ENCODE assay signal across 10 mouse cellular contexts in the genomic region with DNA sequence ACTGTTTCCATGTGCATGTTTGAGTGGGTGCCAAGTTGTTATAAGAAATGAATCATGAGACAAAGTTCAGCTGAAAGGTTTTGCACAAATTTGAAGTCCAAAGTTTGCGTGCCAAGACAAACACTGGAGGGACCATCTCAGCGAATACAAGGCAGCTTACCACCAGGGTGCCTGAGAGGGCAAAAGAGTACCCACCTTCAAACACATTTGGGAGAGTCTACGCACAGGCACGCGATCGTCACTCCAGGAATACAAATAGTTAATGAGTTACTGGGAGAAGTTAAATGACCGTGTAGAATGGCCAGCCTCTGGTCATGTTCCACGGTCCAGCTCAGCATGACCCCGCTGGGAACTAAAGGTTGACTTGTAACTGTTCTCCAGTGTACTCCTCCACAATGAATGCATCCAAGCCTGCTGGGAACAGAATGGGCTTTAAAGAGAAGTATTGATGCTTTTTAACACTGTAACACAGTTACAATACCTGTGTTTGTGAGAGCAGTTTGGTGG. TPM values are rescaled to one million over a fixed set of nuclear protein-coding genes. Genes with fewer than 3 reads are reported as not detected.
DNase-seq lines count a peak whose midpoint lies in the region; ATAC-seq and TF ChIP-seq lines count a peak whose summit lies in the region.
"Had no signal": no experiment of that assay in that cellular context is flagged by ENCODE, and none has a peak within 500 bp of the region (broad histone marks: within the 10 kb centered on the region; RNA-seq: fewer than 3 reads in every experiment).

No protein-coding gene starts in this region.

- no peak overlapping the region for H3K4me2 ChIP-seq in hindbrain, embryonic 16.5 days (ENCODE audit: low read length)
- H3K4me2 ChIP-seq: heart, embryonic 12.5 days had no signal

- H3K36me3 ChIP-seq in testis, adult 2 months (ENCODE audit: control insufficient read depth, insufficient read depth, low read length) = no peaks in the 10 kb centered on the region
- H3K36me3 ChIP-seq in hindbrain, embryonic 16.5 days (ENCODE audit: control insufficient read depth, insufficient read depth, low read length) = no peaks in the 10 kb centered on the region
- H3K36me3 ChIP-seq in liver, adult 2 months (ENCODE audit: control insufficient read depth, insufficient read depth, low read length) = no peaks in the 10 kb centered on the region
- H3K36me3 ChIP-seq: heart, embryonic 12.5 days had no signal

- H3K9me3 ChIP-seq in hindbrain, embryonic 16.5 days (ENCODE audit: control insufficient read depth, low read length) = no peaks in the 10 kb centered on the region

- 12% methylated on average over 9 of the region's 9 CpGs for WGBS in hindbrain, embryonic 16.5 days
- whole genome bisulfite sequencing in liver, adult 2 months = 21% methylated on average over 9 of the region's 9 CpGs

- H3K27me3 ChIP-seq in testis, adult 2 months (ENCODE audit: control insufficient read depth, insufficient read depth, low read length) = no peaks in the 10 kb centered on the region
- H3K27me3 ChIP-seq in hindbrain, embryonic 16.5 days (replicated peaks; ENCODE audit: control insufficient read depth, insufficient read depth, low read length) = no peaks in the 10 kb centered on the region
- no peaks in the 10 kb centered on the region for H3K27me3 ChIP-seq in liver, adult 2 months (ENCODE audit: control insufficient read depth, insufficient read depth, low read length)
- H3K27me3 ChIP-seq: heart, embryonic 12.5 days had no signal

- no peak for DNase-seq in testis, postnatal 10 days (ENCODE audit: low spot score)
- DNase-seq in liver, adult 2 months (ENCODE audit: extremely low read depth, low read depth, low spot score) = peak; percentile 94
- DNase-seq in cerebellum, adult 9-10 months = no peak
- DNase-seq in layer of hippocampus, adult 11-12 months (ENCODE audit: low spot score) = no peak
- no peak for DNase-seq in natural killer cell, adult 2 months (ENCODE audit: low spot score in 2 of 2)
- no peak for DNase-seq in urinary bladder, postnatal 10 days (ENCODE audit: low spot score)
- DNase-seq: lung, postnatal 14 days had no signal

- H3K79me2 ChIP-seq in liver, adult 2 months (ENCODE audit: control insufficient read depth, insufficient read depth, low read length) = no peaks in the 10 kb centered on the region

- TF ChIP-seq CTCF in testis, adult 2 months (IDR thresholded peaks at IDR 0.05; ENCODE audit: control insufficient read depth, insufficient read depth, insufficient replicate concordance, low read depth, low read length) = no peak
- TF ChIP-seq CTCF in liver, adult 2 months (IDR thresholded peaks at IDR 0.05; ENCODE audit: low read depth, low read length) = no peak

- H3K4me3 ChIP-seq in testis, adult 2 months (ENCODE audit: control insufficient read depth, low read depth, low read length) = no peak overlapping the region
- no peak overlapping the region for H3K4me3 ChIP-seq in hindbrain, embryonic 16.5 days (ENCODE audit: low read length)
- H3K4me3 ChIP-seq in liver, adult 2 months (ENCODE audit: insufficient read depth, low read depth, low read length) = no peak overlapping the region
- H3K4me3 ChIP-seq: heart, embryonic 12.5 days had no signal

- TF ChIP-seq POLR2A in testis, adult 2 months (IDR thresholded peaks at IDR 0.05; ENCODE audit: control insufficient read depth, low read depth, low read length) = no peak
- no peak for TF ChIP-seq POLR2A in liver, adult 2 months (IDR thresholded peaks at IDR 0.05; ENCODE audit: extremely low read depth, insufficient read depth, low read length)

- H3K27ac ChIP-seq in testis, adult 2 months (ENCODE audit: control insufficient read depth, insufficient read depth, low read depth, low read length) = peak overlapping the region; percentile 75
- H3K27ac ChIP-seq in hindbrain, embryonic 16.5 days (ENCODE audit: low read depth, low read length) = no peak overlapping the region
- H3K27ac ChIP-seq in liver, adult 2 months (replicated peaks; ENCODE audit: insufficient read depth, low read depth, low read length) = peak overlapping the region; percentile 40

- H3K9ac ChIP-seq in hindbrain, embryonic 16.5 days (ENCODE audit: low read depth, low read length) = no peak overlapping the region
- no peak overlapping the region for H3K9ac ChIP-seq in liver, adult 2 months (ENCODE audit: low read depth, low read length)
- H3K9ac ChIP-seq: heart, embryonic 12.5 days had no signal

- H3K4me1 ChIP-seq in testis, adult 2 months (ENCODE audit: control insufficient read depth, insufficient read depth, low read length) = peaks cover 7% of the 10 kb centered on the region
- peaks cover 3% of the 10 kb centered on the region; the same call in 1 of the 2 replicates for H3K4me1 ChIP-seq in hindbrain, embryonic 16.5 days (ENCODE audit: control insufficient read depth, insufficient read depth, low read depth, low read length)
- H3K4me1 ChIP-seq in liver, adult 2 months (ENCODE audit: control insufficient read depth, insufficient read depth, low read length) = peaks cover 9% of the 10 kb centered on the region

- peak; percentile 60; the same call in 1 of the 2 replicates for ATAC-seq in hindbrain, embryonic 16.5 days

RNA-seq across cellular contexts. Expression of a gene that starts 14.6 kb away (rescaled TPM):
- 48.3 and 52.2 TPM in 2 replicates for polyA plus RNA-seq in testis, adult 2 months (2012; rRNA removed)
- polyA plus RNA-seq in hindbrain, embryonic 16.5 days (2015; fragmentation: Nextera tagmentation; extraction: Ambion mirVana) = 40.5 and 46.6 TPM in 2 replicates
- total RNA-seq in liver, adult 2 months (2014; rRNA removed) = 26.4 and 36.6 TPM in 2 replicates
- 14.0 and 14.4 TPM in 2 replicates for polyA plus RNA-seq in liver, adult 2 months (2012; rRNA removed)

RNA-seq across cellular contexts. Expression of a gene that starts 52.4 kb away (rescaled TPM):
- 11.9 and 13.7 TPM in 2 replicates for polyA plus RNA-seq in testis, adult 2 months (2012; rRNA removed)
- polyA plus RNA-seq in hindbrain, embryonic 16.5 days (2015; fragmentation: Nextera tagmentation; extraction: Ambion mirVana) = 39.0 and 41.6 TPM in 2 replicates
- 4.1 and 4.6 TPM in 2 replicates for total RNA-seq in liver, adult 2 months (2014; rRNA removed)
- 2.5 and 3.2 TPM in 2 replicates for polyA plus RNA-seq in liver, adult 2 months (2012; rRNA removed)
